16 mouse cellular contexts compared by ENCODE assay signal in genomic region chr7:144981426-144982079, GRCm38 (mm10). TPM values are rescaled to one million over a fixed set of nuclear protein-coding genes. Genes with fewer than 3 reads are reported as not detected.
A peak's percentile ranks its signal among the peaks of the same experiment; 100 is the strongest.
DNase-seq lines count a peak whose midpoint lies in the region; ATAC-seq and TF ChIP-seq lines count a peak whose summit lies in the region.
"Had no signal": no experiment of that assay in that cellular context is flagged by ENCODE, and none has a peak within 500 bp of the region (broad histone marks: within the 10 kb centered on the region; RNA-seq: fewer than 3 reads in every experiment).

No protein-coding gene starts in this region.

- peak in 1 of 2 experiments; percentile 30 for DNase-seq in heart, adult 2 months
- no peak for DNase-seq in heart, postnatal 25 days (ENCODE audit: low spot score)
- peak; percentile 82 for DNase-seq in 3134 (ENCODE audit: extremely low read depth, insufficient read length, low spot score)
- DNase-seq in lung, postnatal 4 days, result peak; percentile 38 to 62
- DNase-seq in spleen, adult 18-20 months, result no peak
- DNase-seq in layer of hippocampus, postnatal 25 days (ENCODE audit: extremely low spot score in 1 of 2, low spot score in 1 of 2), result no peak
- no peak for DNase-seq in cerebellum, adult 18-20 months
- DNase-seq: adrenal gland, postnatal 36 days; cerebellum, postnatal 25 days; kidney, postnatal 14 days; lung, embryonic 14.5 days; midbrain, embryonic 14.5 days had no signal

- peaks cover 8% of the 10 kb centered on the region for H3K4me1 ChIP-seq in heart, adult 2 months (ENCODE audit: control insufficient read depth, insufficient read depth, low read length)
- H3K4me1 ChIP-seq: hindbrain, embryonic 15.5 days had no signal

- H3K79me2 ChIP-seq in heart, adult 2 months (replicated peaks; ENCODE audit: control insufficient read depth, insufficient read depth, low read length), result no peaks in the 10 kb centered on the region

- intact Hi-C loops in heart, adult 2 months (cut with DNase I), result no loop called here
- intact Hi-C loops in heart, postnatal 25 days (cut with DNase I), result no loop called here

- TF ChIP-seq CTCF in heart, adult 2 months (IDR thresholded peaks at IDR 0.05), result no peak

- no peaks in the 10 kb centered on the region for H3K27me3 ChIP-seq in heart, adult 2 months (ENCODE audit: control insufficient read depth, insufficient read depth, low read length)
- H3K27me3 ChIP-seq: hindbrain, embryonic 15.5 days; limb, embryonic 15.5 days had no signal

- H3K4me3 ChIP-seq in heart, adult 2 months, result no peak overlapping the region
- H3K4me3 ChIP-seq: hindbrain, embryonic 15.5 days; limb, embryonic 15.5 days had no signal

- no peaks in the 10 kb centered on the region for H3K36me3 ChIP-seq in heart, adult 2 months (ENCODE audit: control insufficient read depth, insufficient read depth, low read length)
- H3K36me3 ChIP-seq: hindbrain, embryonic 15.5 days; limb, embryonic 15.5 days had no signal

- WGBS in heart, adult 2 months, result 51% methylated on average over 8 of the region's 8 CpGs

- peak overlapping the region; percentile 26; the same call in 1 of the 2 replicates for H3K27ac ChIP-seq in heart, adult 2 months
- H3K27ac ChIP-seq: hindbrain, embryonic 15.5 days; limb, embryonic 15.5 days had no signal

- H3K9ac ChIP-seq in heart, adult 2 months (ENCODE audit: low read depth, low read length), result no peak overlapping the region
- H3K9ac ChIP-seq: hindbrain, embryonic 15.5 days; limb, embryonic 15.5 days; lung, embryonic 14.5 days had no signal

- no peak for TF ChIP-seq EP300 in heart, adult 2 months (IDR thresholded peaks at IDR 0.05; ENCODE audit: insufficient read depth, low read depth, low read length)

- TF ChIP-seq POLR2A in heart, adult 2 months (IDR thresholded peaks at IDR 0.05; ENCODE audit: insufficient read depth, low read depth, low read length), result no peak

- ATAC-seq in common myeloid progenitor, adult 5-6 weeks (replicated peaks; ENCODE audit: low read depth, poor library complexity, severe bottlenecking), result peak; percentile 67
- ATAC-seq: intestine, postnatal 0 days had no signal

RNA-seq across cellular contexts. Expression of gene Ccnd1, which starts 41.8 kb away (rescaled TPM):
- total RNA-seq in heart, adult 2 months (2021), result 10 to 100 TPM; 28.3 to 43.6 TPM
- polyA plus RNA-seq in heart, adult 2 months (2012; rRNA removed), result 27.3 and 31.4 TPM in 2 replicates
- 10 to 100 TPM; 41.2 to 42.1 TPM for total RNA-seq in heart, postnatal 25 days (2021)
- total RNA-seq in common myeloid progenitor, adult 5-6 weeks (2017), result 15.9 and 18.0 TPM in 2 replicates
- 10 to 100 TPM; 52.4 to 53.8 TPM for total RNA-seq in layer of hippocampus, postnatal 25 days (2021)

Comparison
In these comparisons a context has a peak if more than half of its experiments do, and no peak if none do; other contexts are left out.
1. DNase-seq: peak in 3134 (single experiment) and lung, postnatal 4 days (2 of 2); none in heart, postnatal 25 days (single experiment), spleen, adult 18-20 months (0 of 2), layer of hippocampus, postnatal 25 days (0 of 2) and cerebellum, adult 18-20 months (0 of 2).